ENCODE assay signal across 20 mouse cellular contexts in the genomic region with DNA sequence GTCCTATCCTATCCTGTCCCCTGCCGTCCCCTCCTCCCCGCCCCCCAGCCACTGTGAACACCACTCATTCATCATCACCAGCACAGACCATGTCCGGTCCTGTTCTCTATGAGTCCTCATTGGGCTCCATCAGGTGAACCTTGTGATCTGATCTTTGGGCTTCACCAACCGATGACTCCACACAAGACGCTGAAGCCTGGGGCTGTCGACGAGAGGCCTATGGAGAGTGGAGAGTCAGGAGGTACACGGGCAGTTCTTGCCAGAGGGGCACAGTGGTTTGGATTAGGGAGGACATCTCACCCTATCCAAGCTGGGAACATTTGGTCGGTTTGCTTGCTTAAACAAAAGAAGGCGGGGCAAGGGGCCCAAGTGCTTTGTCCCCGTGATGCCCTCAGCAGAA. TPM values are rescaled to one million over a fixed set of nuclear protein-coding genes. Genes with fewer than 3 reads are reported as not detected.
DNase-seq lines count a peak whose midpoint lies in the region; ATAC-seq and TF ChIP-seq lines count a peak whose summit lies in the region.
"Had no signal": no experiment of that assay in that cellular context is flagged by ENCODE, and none has a peak within 500 bp of the region (broad histone marks: within the 10 kb centered on the region; RNA-seq: fewer than 3 reads in every experiment).

No protein-coding gene starts in this region.

- no peak for TF ChIP-seq CTCF in forebrain, postnatal 0 days (IDR thresholded peaks at IDR 0.05; ENCODE audit: low read depth)
- no peak for TF ChIP-seq CTCF in hindbrain, postnatal 0 days (IDR thresholded peaks at IDR 0.05; ENCODE audit: low read depth)
- TF ChIP-seq CTCF in midbrain, postnatal 0 days (IDR thresholded peaks at IDR 0.05): no peak

- peak; percentile 39 for DNase-seq in forebrain, embryonic 11.5 days (ENCODE audit: low spot score)
- no peak for DNase-seq in forebrain, postnatal 0 days
- DNase-seq in hindbrain, postnatal 0 days (ENCODE audit: low spot score): no peak
- no peak for DNase-seq in midbrain, postnatal 0 days (ENCODE audit: low spot score)
- no peak for DNase-seq in frontal cortex, postnatal 36 days (ENCODE audit: low spot score in 2 of 2)
- DNase-seq in urinary bladder, adult 18-20 months (ENCODE audit: low spot score in 2 of 2): no peak
- DNase-seq: adrenal gland, postnatal 14 days; cerebellum, adult 11-12 months; cerebellum, adult 9-10 months; cerebellum, postnatal 25 days; gastrocnemius, postnatal 10 days; heart, adult 2 months had no signal

- H3K9me3 ChIP-seq in forebrain, embryonic 11.5 days (ENCODE audit: control insufficient read depth, low read length): no peaks in the 10 kb centered on the region
- no peaks in the 10 kb centered on the region for H3K9me3 ChIP-seq in forebrain, postnatal 0 days (ENCODE audit: low read length)
- H3K9me3 ChIP-seq in hindbrain, postnatal 0 days (ENCODE audit: low read length): no peaks in the 10 kb centered on the region
- no peaks in the 10 kb centered on the region for H3K9me3 ChIP-seq in hindbrain, embryonic 12.5 days (replicated peaks)
- no peaks in the 10 kb centered on the region for H3K9me3 ChIP-seq in midbrain, embryonic 13.5 days
- no peaks in the 10 kb centered on the region for H3K9me3 ChIP-seq in midbrain, postnatal 0 days (ENCODE audit: low read length)
- H3K9me3 ChIP-seq: heart, embryonic 15.5 days; hindbrain, embryonic 13.5 days; intestine, embryonic 15.5 days had no signal

- no peaks in the 10 kb centered on the region for H3K36me3 ChIP-seq in forebrain, embryonic 11.5 days (ENCODE audit: control insufficient read depth, insufficient read depth, low read length)
- no peaks in the 10 kb centered on the region for H3K36me3 ChIP-seq in forebrain, postnatal 0 days (ENCODE audit: insufficient read depth)
- no peaks in the 10 kb centered on the region for H3K36me3 ChIP-seq in hindbrain, postnatal 0 days (ENCODE audit: insufficient read depth, low read length)
- no peaks in the 10 kb centered on the region for H3K36me3 ChIP-seq in hindbrain, embryonic 12.5 days
- no peaks in the 10 kb centered on the region for H3K36me3 ChIP-seq in midbrain, embryonic 13.5 days
- H3K36me3 ChIP-seq in midbrain, postnatal 0 days (ENCODE audit: insufficient read depth, low read length): no peaks in the 10 kb centered on the region
- H3K36me3 ChIP-seq: heart, embryonic 15.5 days; hindbrain, embryonic 13.5 days; intestine, embryonic 15.5 days had no signal

- no peak overlapping the region for H3K4me2 ChIP-seq in forebrain, embryonic 11.5 days (ENCODE audit: low read depth, low read length, severe bottlenecking)
- H3K4me2 ChIP-seq in forebrain, postnatal 0 days (ENCODE audit: low read depth): no peak overlapping the region
- no peak overlapping the region for H3K4me2 ChIP-seq in hindbrain, postnatal 0 days (ENCODE audit: low read depth, low read length)
- no peak overlapping the region for H3K4me2 ChIP-seq in hindbrain, embryonic 12.5 days (replicated peaks)
- H3K4me2 ChIP-seq in midbrain, embryonic 13.5 days (replicated peaks): no peak overlapping the region
- no peak overlapping the region for H3K4me2 ChIP-seq in midbrain, postnatal 0 days (ENCODE audit: low read depth, low read length, poor library complexity, severe bottlenecking)
- H3K4me2 ChIP-seq: heart, embryonic 11.5 days; heart, embryonic 15.5 days; hindbrain, embryonic 13.5 days; intestine, embryonic 15.5 days had no signal

- no peaks in the 10 kb centered on the region for H3K27me3 ChIP-seq in forebrain, embryonic 11.5 days (ENCODE audit: control insufficient read depth, insufficient read depth, low read length)
- H3K27me3 ChIP-seq in forebrain, postnatal 0 days (ENCODE audit: insufficient read depth, low read length): no peaks in the 10 kb centered on the region
- no peaks in the 10 kb centered on the region for H3K27me3 ChIP-seq in hindbrain, postnatal 0 days (ENCODE audit: insufficient read depth, low read length)
- 0 out of 2 replicates have a peak, but pooled peaks cover 3% of the 10 kb centered on the region for H3K27me3 ChIP-seq in hindbrain, embryonic 12.5 days
- H3K27me3 ChIP-seq in midbrain, embryonic 13.5 days: no peaks in the 10 kb centered on the region
- H3K27me3 ChIP-seq in midbrain, postnatal 0 days (ENCODE audit: insufficient read depth, low read length): no peaks in the 10 kb centered on the region
- H3K27me3 ChIP-seq: hindbrain, embryonic 13.5 days; intestine, embryonic 15.5 days had no signal

- no peak overlapping the region for H3K9ac ChIP-seq in forebrain, embryonic 11.5 days (ENCODE audit: low read length)
- H3K9ac ChIP-seq in forebrain, postnatal 0 days: no peak overlapping the region
- no peak overlapping the region for H3K9ac ChIP-seq in hindbrain, postnatal 0 days (replicated peaks; ENCODE audit: low read length)
- no peak overlapping the region for H3K9ac ChIP-seq in hindbrain, embryonic 12.5 days
- H3K9ac ChIP-seq in midbrain, embryonic 13.5 days (replicated peaks): no peak overlapping the region
- no peak overlapping the region for H3K9ac ChIP-seq in midbrain, postnatal 0 days (replicated peaks; ENCODE audit: low read length, poor library complexity, severe bottlenecking)
- H3K9ac ChIP-seq: heart, embryonic 15.5 days; hindbrain, embryonic 13.5 days; intestine, embryonic 15.5 days had no signal

- no peak overlapping the region for H3K27ac ChIP-seq in forebrain, embryonic 11.5 days (ENCODE audit: low read depth, low read length)
- H3K27ac ChIP-seq in forebrain, postnatal 0 days (ENCODE audit: low read depth, low read length): no peak overlapping the region
- 0 out of 2 replicates have a peak overlapping the region, but pooled peaks have one; percentile 4 for H3K27ac ChIP-seq in hindbrain, postnatal 0 days
- no peak overlapping the region for H3K27ac ChIP-seq in hindbrain, embryonic 12.5 days
- no peak overlapping the region for H3K27ac ChIP-seq in midbrain, embryonic 13.5 days
- H3K27ac ChIP-seq in midbrain, postnatal 0 days (ENCODE audit: low read depth, low read length): peak overlapping the region; percentile 72
- H3K27ac ChIP-seq: heart, adult 2 months; heart, embryonic 15.5 days; hindbrain, embryonic 13.5 days; intestine, embryonic 15.5 days had no signal

- H3K4me1 ChIP-seq in forebrain, embryonic 11.5 days (replicated peaks; ENCODE audit: control insufficient read depth, insufficient read depth, low read length): peaks cover 15% of the 10 kb centered on the region
- peaks cover 5% of the 10 kb centered on the region; the same call in 1 of the 2 replicates for H3K4me1 ChIP-seq in forebrain, postnatal 0 days (ENCODE audit: insufficient read depth)
- 0 out of 2 replicates have a peak, but pooled peaks cover 5% of the 10 kb centered on the region for H3K4me1 ChIP-seq in hindbrain, postnatal 0 days (ENCODE audit: insufficient read depth, low read length)
- H3K4me1 ChIP-seq in hindbrain, embryonic 12.5 days: peaks cover 18% of the 10 kb centered on the region
- H3K4me1 ChIP-seq in midbrain, embryonic 13.5 days (replicated peaks): peaks cover 35% of the 10 kb centered on the region
- H3K4me1 ChIP-seq in midbrain, postnatal 0 days (ENCODE audit: insufficient read depth, low read length): peaks cover 7% of the 10 kb centered on the region; the same call in 1 of the 2 replicates
- H3K4me1 ChIP-seq: heart, embryonic 15.5 days had no signal

- ATAC-seq in forebrain, embryonic 11.5 days (replicated peaks; ENCODE audit: low FRiP score): no peak
- ATAC-seq in forebrain, postnatal 0 days: no peak
- no peak for ATAC-seq in hindbrain, postnatal 0 days
- ATAC-seq in hindbrain, embryonic 12.5 days (ENCODE audit: low FRiP score): no peak
- 0 out of 2 replicates have a peak, but pooled peaks have one; percentile 31 for ATAC-seq in midbrain, embryonic 13.5 days
- ATAC-seq in midbrain, postnatal 0 days (ENCODE audit: low FRiP score): no peak
- ATAC-seq: activated CD4-positive, CD25-positive, alpha-beta regulatory T cell, adult 4 months; Patski had no signal

- no peak overlapping the region for H3K4me3 ChIP-seq in forebrain, embryonic 11.5 days (ENCODE audit: low read depth, low read length)
- no peak overlapping the region for H3K4me3 ChIP-seq in forebrain, postnatal 0 days (ENCODE audit: low read depth, low read length)
- no peak overlapping the region for H3K4me3 ChIP-seq in hindbrain, postnatal 0 days (ENCODE audit: low read length)
- H3K4me3 ChIP-seq in hindbrain, embryonic 12.5 days: no peak overlapping the region
- H3K4me3 ChIP-seq in midbrain, embryonic 13.5 days (replicated peaks): no peak overlapping the region
- H3K4me3 ChIP-seq in midbrain, postnatal 0 days (ENCODE audit: low read depth, low read length): no peak overlapping the region
- H3K4me3 ChIP-seq: heart, adult 2 months; heart, embryonic 15.5 days; hindbrain, embryonic 13.5 days; intestine, embryonic 15.5 days had no signal

- WGBS in forebrain, embryonic 11.5 days: 74% methylated on average over 11 of the region's 11 CpGs
- WGBS in forebrain, postnatal 0 days: 75% methylated on average over 11 of the region's 11 CpGs
- 74% methylated on average over 11 of the region's 11 CpGs for WGBS in hindbrain, postnatal 0 days
- 70% methylated on average over 11 of the region's 11 CpGs for WGBS in hindbrain, embryonic 12.5 days
- WGBS in midbrain, embryonic 13.5 days: 72% methylated on average over 11 of the region's 11 CpGs
- WGBS in midbrain, postnatal 0 days: 67% methylated on average over 11 of the region's 11 CpGs

RNA-seq across cellular contexts. Expression of gene Rspo1, which starts 16.0 kb away (rescaled TPM):
- polyA plus RNA-seq in forebrain, embryonic 11.5 days (2014; fragmentation: Nextera tagmentation; extraction: Ambion mirVana): 56.2 and 64.8 TPM in 2 replicates
- total RNA-seq in forebrain, postnatal 0 days (2014; rRNA removed): 0.77 and 2.4 TPM in 2 replicates
- polyA plus RNA-seq in forebrain, postnatal 0 days (2015; fragmentation: Nextera tagmentation; extraction: Ambion mirVana): 0.87 and 1.9 TPM in 2 replicates
- total RNA-seq in hindbrain, postnatal 0 days (2014; rRNA removed): 0.36 and 13.6 TPM in 2 replicates
- polyA plus RNA-seq in hindbrain, postnatal 0 days (2015; fragmentation: Nextera tagmentation; extraction: Ambion mirVana): 0.74 and 0.95 TPM in 2 replicates
- polyA plus RNA-seq in hindbrain, embryonic 12.5 days (2016; fragmentation: Nextera tagmentation; extraction: Ambion mirVana): 7.0 and 9.1 TPM in 2 replicates
- polyA plus RNA-seq in midbrain, embryonic 13.5 days (2015; fragmentation: Nextera tagmentation; extraction: Ambion mirVana): 3.5 and 7.6 TPM in 2 replicates
- 2.5 and 3.0 TPM in 2 replicates for total RNA-seq in midbrain, postnatal 0 days (2014; rRNA removed)
- 1.2 and 1.8 TPM in 2 replicates for polyA plus RNA-seq in midbrain, postnatal 0 days (2015; fragmentation: Nextera tagmentation; extraction: Ambion mirVana)
- polyA plus RNA-seq: activated CD4-positive, CD25-positive, alpha-beta regulatory T cell, adult 4 months; Patski had no signal

RNA-seq across cellular contexts. Expression of gene Cdca8, which starts 31.1 kb away (rescaled TPM):
- polyA plus RNA-seq in forebrain, embryonic 11.5 days (2014; fragmentation: Nextera tagmentation; extraction: Ambion mirVana): 284 and 293 TPM in 2 replicates
- total RNA-seq in forebrain, postnatal 0 days (2014; rRNA removed): 7.3 and 10.1 TPM in 2 replicates
- 16.8 and 21.2 TPM in 2 replicates for polyA plus RNA-seq in forebrain, postnatal 0 days (2015; fragmentation: Nextera tagmentation; extraction: Ambion mirVana)
- 10.8 and 17.1 TPM in 2 replicates for total RNA-seq in hindbrain, postnatal 0 days (2014; rRNA removed)
- polyA plus RNA-seq in hindbrain, postnatal 0 days (2015; fragmentation: Nextera tagmentation; extraction: Ambion mirVana): 28.9 and 35.1 TPM in 2 replicates
- polyA plus RNA-seq in hindbrain, embryonic 12.5 days (2016; fragmentation: Nextera tagmentation; extraction: Ambion mirVana): 130 and 135 TPM in 2 replicates
- 76.4 and 77.6 TPM in 2 replicates for polyA plus RNA-seq in midbrain, embryonic 13.5 days (2015; fragmentation: Nextera tagmentation; extraction: Ambion mirVana)
- total RNA-seq in midbrain, postnatal 0 days (2014; rRNA removed): 3.0 and 6.3 TPM in 2 replicates
- polyA plus RNA-seq in midbrain, postnatal 0 days (2015; fragmentation: Nextera tagmentation; extraction: Ambion mirVana): 10.3 and 14.8 TPM in 2 replicates

RNA-seq across cellular contexts. Expression of gene 9930104L06Rik, which starts 33.3 kb away (rescaled TPM):
- 5.9 and 6.1 TPM in 2 replicates for polyA plus RNA-seq in forebrain, embryonic 11.5 days (2014; fragmentation: Nextera tagmentation; extraction: Ambion mirVana)
- 12.4 and 36.1 TPM in 2 replicates for total RNA-seq in forebrain, postnatal 0 days (2014; rRNA removed)
- 6.0 and 8.7 TPM in 2 replicates for polyA plus RNA-seq in forebrain, postnatal 0 days (2015; fragmentation: Nextera tagmentation; extraction: Ambion mirVana)
- 12.8 and 15.5 TPM in 2 replicates for total RNA-seq in hindbrain, postnatal 0 days (2014; rRNA removed)
- 9.3 and 9.4 TPM in 2 replicates for polyA plus RNA-seq in hindbrain, postnatal 0 days (2015; fragmentation: Nextera tagmentation; extraction: Ambion mirVana)
- polyA plus RNA-seq in hindbrain, embryonic 12.5 days (2016; fragmentation: Nextera tagmentation; extraction: Ambion mirVana): 16.7 and 18.1 TPM in 2 replicates
- 14.8 and 21.6 TPM in 2 replicates for polyA plus RNA-seq in midbrain, embryonic 13.5 days (2015; fragmentation: Nextera tagmentation; extraction: Ambion mirVana)
- total RNA-seq in midbrain, postnatal 0 days (2014; rRNA removed): 15.6 and 21.7 TPM in 2 replicates
- 8.9 and 9.3 TPM in 2 replicates for polyA plus RNA-seq in midbrain, postnatal 0 days (2015; fragmentation: Nextera tagmentation; extraction: Ambion mirVana)

RNA-seq across cellular contexts. Expression of gene Gnl2, which starts 46.2 kb away (rescaled TPM):
- polyA plus RNA-seq in forebrain, embryonic 11.5 days (2014; fragmentation: Nextera tagmentation; extraction: Ambion mirVana): 95.5 and 98.5 TPM in 2 replicates
- total RNA-seq in forebrain, postnatal 0 days (2014; rRNA removed): 63.7 and 68.5 TPM in 2 replicates
- 82.3 and 84.0 TPM in 2 replicates for polyA plus RNA-seq in forebrain, postnatal 0 days (2015; fragmentation: Nextera tagmentation; extraction: Ambion mirVana)
- total RNA-seq in hindbrain, postnatal 0 days (2014; rRNA removed): 22.5 and 26.0 TPM in 2 replicates
- polyA plus RNA-seq in hindbrain, postnatal 0 days (2015; fragmentation: Nextera tagmentation; extraction: Ambion mirVana): 70.2 and 77.6 TPM in 2 replicates
- 94.9 and 96.6 TPM in 2 replicates for polyA plus RNA-seq in hindbrain, embryonic 12.5 days (2016; fragmentation: Nextera tagmentation; extraction: Ambion mirVana)
- 94.8 and 99.1 TPM in 2 replicates for polyA plus RNA-seq in midbrain, embryonic 13.5 days (2015; fragmentation: Nextera tagmentation; extraction: Ambion mirVana)
- total RNA-seq in midbrain, postnatal 0 days (2014; rRNA removed): 51.8 and 57.3 TPM in 2 replicates
- 72.5 and 77.5 TPM in 2 replicates for polyA plus RNA-seq in midbrain, postnatal 0 days (2015; fragmentation: Nextera tagmentation; extraction: Ambion mirVana)

Comparison
In these comparisons a context has a peak if more than half of its experiments do, and no peak if none do; other contexts are left out.
1. H3K27ac ChIP-seq: peak in hindbrain, postnatal 0 days (single experiment) and midbrain, postnatal 0 days (single experiment); none in forebrain, embryonic 11.5 days (single experiment), forebrain, postnatal 0 days (single experiment), hindbrain, embryonic 12.5 days (single experiment) and midbrain, embryonic 13.5 days (single experiment).